Mouse (Mus musculus) erythroblast, embryonic 14.5 days (primary cell): ENCODE data around the gene F2rl1. TPM values are rescaled to one million over a fixed set of nuclear protein-coding genes. Genes with fewer than 3 reads are reported as not detected.

Source experiments
- H3K27me3 ChIP-seq: 2 replicates; pipeline ENCODE4 v1.6.1; 2012; ENCODE audit warnings: inconsistent platforms; ENCODE audit not compliant: control insufficient read depth
- H3K36me3 ChIP-seq: 2 replicates; pipeline ENCODE4 v1.6.1; 2012; ENCODE audit warnings: mild to moderate bottlenecking, inconsistent platforms; ENCODE audit not compliant: control insufficient read depth
- H3K4me1 ChIP-seq: 2 replicates; pipeline ENCODE4 v1.6.1; 2012; ENCODE audit warnings: inconsistent platforms; ENCODE audit not compliant: control insufficient read depth
- H3K4me3 ChIP-seq: replicated peaks from 2 replicates; pipeline ENCODE3; 2012; ENCODE audit warnings: moderate library complexity, mild to moderate bottlenecking, inconsistent platforms
- H3K9me3 ChIP-seq: 2 replicates; pipeline ENCODE4 v1.6.1; 2012; ENCODE audit warnings: low read length, inconsistent platforms, mixed read lengths; ENCODE audit not compliant: control insufficient read depth
- GATA1 ChIP-seq: IDR thresholded peaks from 2 replicates; pipeline ENCODE4 v1.6.1; 2012; ENCODE audit warnings: low read length, inconsistent platforms, mixed read lengths
- TAL1 ChIP-seq: IDR thresholded peaks from 3 replicates; pipeline ENCODE4 v1.6.1; 2012; ENCODE audit warnings: low read length, inconsistent platforms, mixed read lengths
- polyA plus RNA-seq: library from polyadenylated mRNA; stranded (reverse); fragments of >175 nt; gene quantifications from 2 replicates; pipeline ENCODE4 v1.2.3, GENCODE M21; 2012

The F2rl1 gene
- polyA plus RNA-seq, 1 experiment: not detected

DNA sequence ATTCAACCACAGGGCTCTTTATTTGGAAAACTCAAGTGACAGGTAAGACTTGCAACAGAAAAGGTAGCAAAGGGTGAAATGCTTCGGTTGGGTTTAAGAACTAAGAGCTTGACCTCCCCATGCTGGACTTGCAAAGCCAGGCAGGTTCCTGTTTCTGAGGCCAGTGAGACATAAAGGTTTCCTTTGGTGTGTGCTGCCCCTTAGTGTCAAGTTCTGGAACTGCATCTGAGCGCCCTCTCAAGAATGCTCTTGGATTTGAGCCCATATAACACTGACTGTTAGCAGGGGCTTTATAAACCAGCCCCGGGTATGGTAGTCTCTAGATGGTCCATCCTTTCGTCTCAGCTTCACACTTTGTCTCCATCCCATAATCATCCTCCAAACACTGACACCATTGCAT is 43.6 kb downstream of the F2rl1 start:
- no peak for TF ChIP-seq TAL1
- no peak for TF ChIP-seq GATA1
- H3K4me1 ChIP-seq: no peaks in the 10 kb centered on the region

GRCm38 (mm10) chr13:95478671-95479413 is 46.2 kb downstream of the F2rl1 start, which contains the start of gene S100z:
TSS of gene S100z (minus strand) at chr13:95478721.
- Histone ChIP-seq H3K9me3 (no peaks in the 10 kb centered on the region), H3K36me3 (no peaks in the 10 kb centered on the region), H3K27me3 (peaks cover 9% of the 10 kb centered on the region; the same call in 1 of the 2 replicates), H3K4me1 (peaks cover 23% of the 10 kb centered on the region), H3K4me3 (no peak within 1 kb of the TSS)
- TF ChIP-seq GATA1 (no peak), TAL1 (no peak)

More for the DNA sequence above, 43.6 kb downstream of the F2rl1 start:
- H3K27me3 ChIP-seq: 0 out of 2 replicates have a peak, but pooled peaks cover 9% of the 10 kb centered on the region
- no peaks in the 10 kb centered on the region for H3K9me3 ChIP-seq
- H3K36me3 ChIP-seq: no peaks in the 10 kb centered on the region
- H3K4me3 ChIP-seq: no peak overlapping the region

GRCm38 (mm10) chr13:95477173-95477572 is 47.9 kb downstream of the F2rl1 start:
- Histone ChIP-seq H3K36me3 (no peaks in the 10 kb centered on the region), H3K27me3 (peaks cover 9% of the 10 kb centered on the region; the same call in 1 of the 2 replicates), H3K4me3 (no peak overlapping the region), H3K9me3 (no peaks in the 10 kb centered on the region), H3K4me1 (peaks cover 25% of the 10 kb centered on the region)
- TF ChIP-seq GATA1: no peak

GRCm38 (mm10) chr13:95475124-95475523 is 49.9 kb downstream of the F2rl1 start:
- H3K4me3 ChIP-seq: no peak overlapping the region
- no peak for TF ChIP-seq GATA1
- TF ChIP-seq TAL1: no peak
- no peaks in the 10 kb centered on the region for H3K9me3 ChIP-seq
- H3K27me3 ChIP-seq: peaks cover 5% of the 10 kb centered on the region; the same call in 1 of the 2 replicates
- H3K4me1 ChIP-seq: peaks cover 25% of the 10 kb centered on the region
- H3K36me3 ChIP-seq: no peaks in the 10 kb centered on the region

- Histone ChIP-seq H3K27me3 (peaks cover 5% of the 10 kb centered on the region; the same call in 1 of the 2 replicates), H3K36me3 (no peaks in the 10 kb centered on the region), H3K4me3 (no peak overlapping the region), H3K4me1 (peaks cover 25% of the 10 kb centered on the region), H3K9me3 (no peaks in the 10 kb centered on the region)
- TF ChIP-seq GATA1 (no peak), TAL1 (no peak)
Measured at GRCm38 (mm10) chr13:95474294-95474693, 50.7 kb downstream of the F2rl1 start.

DNA sequence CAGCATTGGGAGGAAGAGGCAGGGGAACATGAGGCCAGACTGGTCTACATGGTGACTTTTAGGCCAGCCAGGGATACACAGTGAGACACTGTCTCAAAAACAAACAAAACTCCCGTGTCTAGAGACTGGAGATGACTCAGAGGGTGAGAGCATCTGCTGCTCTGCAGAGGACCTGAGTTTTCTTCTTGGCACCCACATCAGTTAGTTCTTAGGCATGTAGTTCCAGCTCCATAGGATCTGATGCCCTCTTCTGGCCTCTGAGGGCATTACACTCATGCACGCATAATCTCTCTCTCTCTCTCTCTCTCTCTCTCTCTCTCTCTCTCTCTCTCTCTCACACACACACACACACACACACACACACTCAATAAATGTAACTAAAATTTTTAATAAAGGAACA is 54.1 kb downstream of the F2rl1 start:
- Histone ChIP-seq H3K36me3 (no peaks in the 10 kb centered on the region), H3K27me3 (no peaks in the 10 kb centered on the region; the same call in 1 of the 2 replicates), H3K4me3 (no peak overlapping the region), H3K9me3 (no peaks in the 10 kb centered on the region), H3K4me1 (peaks cover 22% of the 10 kb centered on the region)
- no peak for TF ChIP-seq TAL1
- TF ChIP-seq GATA1: no peak

Other genes starting within 250 kb of the F2rl1 start
- 0.09 and 0.19 TPM in 2 replicates for gene Zbed3, start 201.6 kb downstream of the F2rl1 start, polyA plus RNA-seq
- gene Aggf1, start 149.9 kb downstream of the F2rl1 start, polyA plus RNA-seq: 0.89 and 0.92 TPM in 2 replicates
- not detected in 2 replicates for gene Crhbp, start 80.3 kb downstream of the F2rl1 start, polyA plus RNA-seq
- gene S100z, start 46.5 kb downstream of the F2rl1 start, polyA plus RNA-seq: not detected in 2 replicates
- 0.43 and 0.76 TPM in 2 replicates for gene F2r, start 93.3 kb upstream of the F2rl1 start, polyA plus RNA-seq
- gene F2rl2, start 171.6 kb upstream of the F2rl1 start, polyA plus RNA-seq: not detected in 2 replicates